Mouse (Mus musculus): ENCODE measurements around the gene Cyp2c37.
"Not testable (repeated sequence)": the region's sequence is repeated elsewhere in the genome, so short reads cannot be mapped to it uniquely, and the experiment has no call there.

Gene Cyp2c37

DNA sequence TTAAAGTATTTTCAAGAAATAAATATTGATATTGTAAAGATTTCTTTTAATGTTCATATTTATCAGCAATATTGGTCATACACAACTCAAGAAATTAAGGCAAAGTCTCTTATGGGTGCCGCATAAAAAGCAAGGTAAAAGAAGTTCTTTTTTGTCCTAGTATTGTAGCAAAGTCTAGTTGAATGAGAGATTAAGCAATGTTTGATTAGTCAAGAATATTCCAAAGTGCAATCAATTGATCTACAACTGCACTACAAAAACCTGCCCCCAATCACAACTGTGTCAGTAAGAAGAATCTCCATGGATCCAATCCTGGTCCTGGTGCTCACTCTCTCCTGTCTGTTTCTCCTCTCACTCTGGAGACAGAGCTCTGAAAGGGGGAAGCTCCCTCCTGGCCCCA, at the start of gene Cyp2c37:
TSS of gene Cyp2c37 (plus strand) at position 285 of the 400 bp plus-strand sequence.
- DNase-seq (ENCODE audit: low spot score) = not testable (repeated sequence)

DNA sequence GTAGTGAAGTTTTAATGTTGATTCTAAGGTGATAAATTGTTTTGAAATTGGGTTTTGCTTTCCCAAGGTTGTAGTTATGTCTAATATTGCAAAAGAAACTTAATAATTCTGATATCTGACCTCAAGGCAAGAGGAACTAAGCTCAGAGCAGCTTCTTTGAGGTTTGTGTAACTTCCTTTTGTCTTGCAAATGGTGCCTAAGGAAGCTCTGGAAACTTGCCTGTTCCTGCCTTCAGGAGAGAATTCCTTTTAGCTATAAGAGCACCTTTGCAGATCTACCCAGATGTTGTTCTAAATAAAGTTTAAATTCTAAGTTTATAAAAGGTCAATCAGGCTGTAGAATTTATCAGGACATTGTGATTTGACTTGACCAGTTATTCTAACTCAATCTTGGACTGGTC, 31.4 kb upstream of the Cyp2c37 start:
- not testable (repeated sequence) for DNase-seq (ENCODE audit: low spot score)

DNA sequence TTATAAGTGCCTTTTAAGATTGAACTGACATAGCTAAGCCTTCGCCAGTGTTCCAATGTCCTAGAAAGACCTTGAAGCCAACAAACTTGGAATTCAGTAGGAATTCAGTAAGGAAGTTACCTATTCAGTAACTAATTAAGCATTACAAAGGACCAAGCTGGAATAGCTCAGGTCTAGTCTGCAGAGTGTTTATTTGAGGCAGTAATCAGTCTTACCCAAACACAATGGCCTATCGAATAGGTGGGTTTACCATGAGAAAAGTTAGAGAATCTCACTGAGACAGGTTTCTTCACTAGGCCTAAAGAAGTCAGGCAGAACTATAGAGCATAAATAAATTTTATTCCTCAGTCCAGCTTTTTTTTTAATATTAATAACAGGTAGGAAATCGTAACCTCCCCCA, 21.1 kb upstream of the Cyp2c37 start:
- not testable (repeated sequence) for DNase-seq (ENCODE audit: low spot score)

DNA sequence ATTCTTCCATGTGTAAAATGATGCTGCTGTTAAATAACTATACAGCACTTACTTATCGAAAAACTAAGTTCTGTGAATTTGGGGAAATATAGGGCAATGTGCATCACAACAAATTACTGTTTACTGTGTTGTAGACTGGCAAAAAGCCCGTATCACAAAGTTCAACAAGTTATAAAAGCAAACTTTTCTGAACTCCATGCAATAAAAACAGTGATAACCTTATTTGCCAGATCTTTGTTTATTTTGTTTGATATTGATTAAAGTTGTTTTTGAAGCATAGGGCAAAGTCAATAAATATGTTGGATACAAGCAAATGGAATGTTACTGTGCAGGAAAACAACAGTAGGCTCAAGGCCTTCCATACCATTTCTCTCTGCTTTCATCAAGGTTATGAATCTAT, 2.8 kb upstream of the Cyp2c37 start:
- DNase-seq (ENCODE audit: low spot score) = no peak
